Mouse (Mus musculus) liver, embryonic 11.5 days (tissue): ENCODE measurements around the gene Gm10130. TPM values are rescaled to one million over a fixed set of nuclear protein-coding genes. Genes with fewer than 3 reads are reported as not detected.
A peak's percentile ranks its signal among the peaks of the same experiment; 100 is the strongest.
"Not testable (repeated sequence)": the region's sequence is repeated elsewhere in the genome, so short reads cannot be mapped to it uniquely, and the experiment has no call there.

Experiments
- ATAC-seq: fragments of 200-750 bp; cut with Nextera tagmentation; replicated peaks from 2 replicates; pipeline ENCODE4 v1.8.0; 2017; ENCODE audit warnings: moderate number of reproducible peaks, mild to moderate bottlenecking, moderate TSS enrichment, moderate library complexity; ENCODE audit not compliant: low FRiP score
- DNase-seq: peaks from one replicate; pipeline ENCODE4 v3.0.0-alpha.2; 2017; ENCODE audit warnings: low spot score
- H3K27ac ChIP-seq: fragments of 300-500 bp; sonication (generic); 2 replicates; pipeline ENCODE4 v1.5.1; 2014; ENCODE audit warnings: mild to moderate bottlenecking, low read depth, low read length, control low read depth
- H3K27me3 ChIP-seq: fragments of 300-500 bp; sonication (generic); replicated peaks from 2 replicates; pipeline ENCODE4 v1.6.1; 2014; ENCODE audit warnings: low read length, mixed read lengths; ENCODE audit not compliant: control insufficient read depth, insufficient read depth
- H3K36me3 ChIP-seq: fragments of 300-500 bp; sonication (generic); 2 replicates; pipeline ENCODE4 v1.6.1; 2014; ENCODE audit warnings: mild to moderate bottlenecking, low read length, moderate library complexity, mixed read lengths; ENCODE audit not compliant: control insufficient read depth, insufficient read depth
- H3K4me1 ChIP-seq: fragments of 300-500 bp; sonication (generic); replicated peaks from 2 replicates; pipeline ENCODE4 v1.6.1; 2014; ENCODE audit warnings: low read length, mixed read lengths; ENCODE audit not compliant: control insufficient read depth, insufficient read depth
- H3K4me2 ChIP-seq: fragments of 300-500 bp; sonication (generic); 2 replicates; pipeline ENCODE4 v1.6.1; 2014; ENCODE audit warnings: mild to moderate bottlenecking, control low read depth, moderate library complexity
- H3K4me3 ChIP-seq: fragments of 300-500 bp; sonication (generic); 2 replicates; pipeline ENCODE4 v1.5.1; 2014; ENCODE audit warnings: low read depth, low read length, control low read depth
- H3K9ac ChIP-seq: fragments of 300-500 bp; sonication (generic); 2 replicates; pipeline ENCODE4 v1.6.1; 2014; ENCODE audit warnings: low read depth, low read length, control low read depth
- H3K9me3 ChIP-seq: fragments of 300-500 bp; sonication (generic); 2 replicates; pipeline ENCODE4 v1.6.1; 2016; ENCODE audit warnings: low read length, inconsistent platforms, mixed read lengths; ENCODE audit not compliant: control insufficient read depth
- WGBS: fragments of 180-500 bp; shearing (Covaris S2); extraction: QIAGEN DNeasy Blood & Tissue Kit; methylation state at CpG from one replicate; pipeline ENCODE4 v1.1.7; 2014; 5-methylcytosine and 5-hydroxymethylcytosine counted together
- polyA plus RNA-seq: library from polyadenylated mRNA; unstranded; fragments of >200 nt; fragmentation: Nextera tagmentation; extraction: Ambion mirVana; gene quantifications from 2 replicates; pipeline ENCODE4 v1.2.1, GENCODE M21; 2014

Gm10130 gene
- polyA plus RNA-seq, 1 experiment from 2014 or later, result 1.5 TPM

GRCm38 (mm10) chr2:150362113-150362877 is 38.8 kb downstream of the Gm10130 start, which contains the start of gene 3300002I08Rik:
Gene 3300002I08Rik (minus strand): TSS chr2:150362765.
- H3K36me3 ChIP-seq, H3K27me3 ChIP-seq, H3K9me3 ChIP-seq, H3K4me1 ChIP-seq, H3K27ac ChIP-seq: not testable (repeated sequence)
- Histone ChIP-seq H3K4me3 (peak within 1 kb of the TSS; percentile 61), H3K9ac (peak within 1 kb of the TSS; percentile 65), H3K4me2 (peak within 1 kb of the TSS; percentile 63)
- WGBS, result 7% methylated on average over 17 of the region's 17 CpGs
- DNase-seq (peak; percentile 78), ATAC-seq (peak; percentile 100)

- no peak for DNase-seq
- H3K9ac ChIP-seq, result 0 out of 2 replicates have a peak overlapping the region, but pooled peaks have one; percentile 35
Measured at GRCm38 (mm10) chr2:150362878-150363229, 39.4 kb downstream of the Gm10130 start.

GRCm38 (mm10) chr2:150385553-150386106 is 62.1 kb downstream of the Gm10130 start:
- DNase-seq, H3K27ac ChIP-seq, H3K4me2 ChIP-seq, H3K4me1 ChIP-seq, H3K27me3 ChIP-seq, H3K9me3 ChIP-seq, H3K36me3 ChIP-seq, ATAC-seq, H3K4me3 ChIP-seq, H3K9ac ChIP-seq: not testable (repeated sequence)
- WGBS, result 92% methylated on average over 19 of the region's 19 CpGs

More at GRCm38 (mm10) chr2:150362878-150363229, 39.4 kb downstream of the Gm10130 start:
- 13% methylated on average over 4 of the region's 4 CpGs for WGBS
- Histone ChIP-seq H3K4me3 (peak overlapping the region; percentile 61), H3K9me3 (no peaks in the 10 kb centered on the region), H3K27ac (no peak overlapping the region), H3K4me2 (peak overlapping the region; percentile 63), H3K27me3 (no peaks in the 10 kb centered on the region), H3K4me1 (no peaks in the 10 kb centered on the region), H3K36me3 (no peaks in the 10 kb centered on the region)
- peak; percentile 44 for ATAC-seq

GRCm38 (mm10) chr2:150390198-150390597 is 66.7 kb downstream of the Gm10130 start:
- Histone ChIP-seq H3K27me3 (no peaks in the 10 kb centered on the region), H3K9ac (no peak overlapping the region), H3K4me1 (no peaks in the 10 kb centered on the region), H3K36me3 (no peaks in the 10 kb centered on the region), H3K9me3 (no peaks in the 10 kb centered on the region), H3K27ac (no peak overlapping the region), H3K4me3 (no peak overlapping the region), H3K4me2 (no peak overlapping the region)
- WGBS, result 70% methylated on average over 1 of the region's 1 CpGs
- DNase-seq (no peak), ATAC-seq (no peak)

GRCm38 (mm10) chr2:150412146-150412545 is 88.6 kb downstream of the Gm10130 start:
- H3K4me3 ChIP-seq, H3K27me3 ChIP-seq, DNase-seq, H3K9me3 ChIP-seq, H3K4me2 ChIP-seq, H3K4me1 ChIP-seq, H3K9ac ChIP-seq, H3K36me3 ChIP-seq, ATAC-seq, H3K27ac ChIP-seq: not testable (repeated sequence)
- WGBS, result 81% methylated on average over 17 of the region's 17 CpGs

Other genes with a start within 250 kb of the Gm10130 start
- gene Zfp120, start 187.0 kb upstream of the Gm10130 start, polyA plus RNA-seq, result 6.9 and 7.4 TPM in 2 replicates
- gene Gm10770, start 144.0 kb upstream of the Gm10130 start, polyA plus RNA-seq, result not detected in 2 replicates
- not detected in 2 replicates for gene Gm14139, start 141.9 kb upstream of the Gm10130 start, polyA plus RNA-seq
- gene Zfp937, start 105.6 kb upstream of the Gm10130 start, polyA plus RNA-seq, result 4.1 and 4.5 TPM in 2 replicates
- gene Gm21994, start 68.1 kb upstream of the Gm10130 start, polyA plus RNA-seq, result 2.4 and 3.3 TPM in 2 replicates
- gene Gm14124, start 66.2 kb upstream of the Gm10130 start, polyA plus RNA-seq, result not detected in 2 replicates
- 4.4 TPM in 2 replicates for gene 3300002I08Rik, start 39.1 kb downstream of the Gm10130 start, polyA plus RNA-seq
- 3.1 and 4.0 TPM in 2 replicates for gene Zfp442, start 127.8 kb downstream of the Gm10130 start, polyA plus RNA-seq
- gene Zfp345, start 161.4 kb downstream of the Gm10130 start, polyA plus RNA-seq, result 0.14 and 0.29 TPM in 2 replicates
- 3.7 and 4.2 TPM in 2 replicates for gene Cst7, start 246.7 kb downstream of the Gm10130 start, polyA plus RNA-seq